Comparison of ENCODE assay signal across 8 mouse cellular contexts in genomic region chr17:28142700-28143610, GRCm38 (mm10). TPM values are rescaled to one million over a fixed set of nuclear protein-coding genes. Genes with fewer than 3 reads are reported as not detected.
DNase-seq lines count a peak whose midpoint lies in the region; ATAC-seq lines count a peak whose summit lies in the region.

No protein-coding gene starts in this region.

- no peak for ATAC-seq in heart, embryonic 13.5 days (ENCODE audit: extremely low read depth, insufficient number of reproducible peaks, low FRiP score, low TSS enrichment)
- no peak for ATAC-seq in forebrain, embryonic 15.5 days (replicated peaks)

- 2% methylated on average over 33 of the region's 33 CpGs for WGBS in heart, embryonic 13.5 days
- 2% methylated on average over 32 of the region's 33 CpGs for WGBS in forebrain, embryonic 15.5 days
- under 1% methylated on average over 33 of the region's 33 CpGs for WGBS in midbrain, embryonic 10.5 days

- peaks cover 50% of the 10 kb centered on the region for H3K4me1 ChIP-seq in heart, embryonic 13.5 days
- peaks cover 56% of the 10 kb centered on the region for H3K4me1 ChIP-seq in forebrain, embryonic 15.5 days
- peaks cover 89% of the 10 kb centered on the region for H3K4me1 ChIP-seq in midbrain, embryonic 10.5 days

- peaks cover 96% of the 10 kb centered on the region for H3K27me3 ChIP-seq in heart, embryonic 13.5 days (replicated peaks)
- no peaks in the 10 kb centered on the region for H3K27me3 ChIP-seq in forebrain, embryonic 15.5 days
- peaks cover 72% of the 10 kb centered on the region for H3K27me3 ChIP-seq in midbrain, embryonic 10.5 days (ENCODE audit: low read depth, poor library complexity, severe bottlenecking)

- H3K9me3 ChIP-seq in heart, embryonic 13.5 days = no peaks in the 10 kb centered on the region
- no peaks in the 10 kb centered on the region for H3K9me3 ChIP-seq in forebrain, embryonic 15.5 days
- no peaks in the 10 kb centered on the region for H3K9me3 ChIP-seq in midbrain, embryonic 10.5 days (replicated peaks)

- H3K27ac ChIP-seq in heart, embryonic 13.5 days (replicated peaks) = no peak overlapping the region
- H3K27ac ChIP-seq in forebrain, embryonic 15.5 days (replicated peaks) = peak overlapping the region; percentile 89
- H3K27ac ChIP-seq in midbrain, embryonic 10.5 days (replicated peaks) = peak overlapping the region; percentile 99

- H3K36me3 ChIP-seq in heart, embryonic 13.5 days = no peaks in the 10 kb centered on the region
- H3K36me3 ChIP-seq in forebrain, embryonic 15.5 days = no peaks in the 10 kb centered on the region
- peaks cover 12% of the 10 kb centered on the region for H3K36me3 ChIP-seq in midbrain, embryonic 10.5 days

- intact Hi-C loops in left cerebral cortex, postnatal 10 days (cut with DNase I) = no loop called here

- H3K9ac ChIP-seq in heart, embryonic 13.5 days = peak overlapping the region; percentile 82
- H3K9ac ChIP-seq in forebrain, embryonic 15.5 days (replicated peaks) = peak overlapping the region; percentile 79

- DNase-seq in heart, adult 8-10 months (ENCODE audit: low spot score) = no peak
- DNase-seq in R1 (ENCODE audit: low read depth, low spot score) = peak; percentile 56
- DNase-seq in midbrain, embryonic 10.5 days (ENCODE audit: low spot score) = peak; percentile 74
- no peak for DNase-seq in spleen, postnatal 10 days (ENCODE audit: low spot score in 2 of 2)
- DNase-seq in urinary bladder, postnatal 10 days (ENCODE audit: low spot score) = no peak
- DNase-seq in left cerebral cortex, postnatal 10 days (ENCODE audit: extremely low spot score in 1 of 2, low spot score in 2 of 2) = no peak

- peak overlapping the region; percentile 70 for H3K4me3 ChIP-seq in heart, embryonic 13.5 days
- H3K4me3 ChIP-seq in forebrain, embryonic 15.5 days = peak overlapping the region; percentile 87
- peak overlapping the region; percentile 91 for H3K4me3 ChIP-seq in midbrain, embryonic 10.5 days

- H3K4me2 ChIP-seq in heart, embryonic 13.5 days = peak overlapping the region; percentile 98
- H3K4me2 ChIP-seq in forebrain, embryonic 15.5 days (replicated peaks) = peak overlapping the region; percentile 90

RNA-seq across cellular contexts. Expression of gene Scube3, which starts 1.0 kb away (rescaled TPM):
- 0.69 and 1.1 TPM in 2 replicates for polyA plus RNA-seq in heart, embryonic 13.5 days (2015; fragmentation: Nextera tagmentation; extraction: Ambion mirVana)
- total RNA-seq in heart, adult 8-10 months (2022) = under 1 TPM; 0.28 to 0.80 (median 0.54) TPM
- 3.9 and 4.2 TPM in 2 replicates for polyA plus RNA-seq in forebrain, embryonic 15.5 days (2015; fragmentation: Nextera tagmentation; extraction: Ambion mirVana)
- 9.5 and 10.8 TPM in 2 replicates for polyA plus RNA-seq in midbrain, embryonic 10.5 days (2016; fragmentation: Nextera tagmentation; extraction: Ambion mirVana)
- total RNA-seq in left cerebral cortex, postnatal 10 days (2021) = 1 to 10 TPM; 2.2 to 2.4 TPM

RNA-seq across cellular contexts. Expression of gene Zfp523, which starts 34.0 kb away (rescaled TPM):
- 24.2 and 25.7 TPM in 2 replicates for polyA plus RNA-seq in heart, embryonic 13.5 days (2015; fragmentation: Nextera tagmentation; extraction: Ambion mirVana)
- 10 to 100 TPM; 12.2 to 18.5 (median 14.2) TPM for total RNA-seq in heart, adult 8-10 months (2022)
- polyA plus RNA-seq in forebrain, embryonic 15.5 days (2015; fragmentation: Nextera tagmentation; extraction: Ambion mirVana) = 39.6 and 40.7 TPM in 2 replicates
- 32.4 and 38.0 TPM in 2 replicates for polyA plus RNA-seq in midbrain, embryonic 10.5 days (2016; fragmentation: Nextera tagmentation; extraction: Ambion mirVana)
- total RNA-seq in left cerebral cortex, postnatal 10 days (2021) = 10 to 100 TPM; 87.3 to 95.6 TPM

Comparison
In these comparisons a context has a peak if more than half of its experiments do, and no peak if none do; other contexts are left out.
1. DNase-seq: peak in R1 (single experiment) and midbrain, embryonic 10.5 days (single experiment); none in heart, adult 8-10 months (single experiment), spleen, postnatal 10 days (0 of 2), urinary bladder, postnatal 10 days (single experiment) and left cerebral cortex, postnatal 10 days (0 of 2).
2. Peak in every context shown above with its lines, with median percentiles within 50 percentile points of each other: H3K4me3 ChIP-seq.